Mouse (Mus musculus): ENCODE measurements around the gene Plpp3.

GRCm38 (mm10) chr4:105271166-105271565, 114.0 kb downstream of the Plpp3 start:
- TF ChIP-seq POLR2A (IDR thresholded peaks at IDR 0.05; ENCODE audit: borderline replicate concordance, extremely low read depth, insufficient read depth, insufficient read length, poor library complexity, severe bottlenecking) (no peak), CTCF (IDR thresholded peaks at IDR 0.05; ENCODE audit: borderline replicate concordance, extremely low read depth, insufficient read depth, insufficient read length) (no peak)

Data from brain, embryonic 14.5 days (tissue).